8 mouse cellular contexts compared by ENCODE assay signal in genomic region chr10:3973589-3974070, GRCm38 (mm10). TPM values are rescaled to one million over a fixed set of nuclear protein-coding genes. Genes with fewer than 3 reads are reported as not detected.
DNase-seq lines count a peak whose midpoint lies in the region; ATAC-seq and TF ChIP-seq lines count a peak whose summit lies in the region.

No protein-coding gene starts in this region.

- H3K36me3 ChIP-seq in CH12.LX (replicated peaks in 1 of 2; ENCODE audit: control insufficient read depth in 1 of 2, insufficient read depth in 1 of 2, low read length in 1 of 2), result peaks cover 10 to 37% of the 10 kb centered on the region in 2 experiments
- H3K36me3 ChIP-seq in forebrain, embryonic 11.5 days (ENCODE audit: control insufficient read depth, insufficient read depth, low read length), result no peaks in the 10 kb centered on the region
- H3K36me3 ChIP-seq in heart, embryonic 16.5 days (ENCODE audit: control insufficient read depth, insufficient read depth), result no peaks in the 10 kb centered on the region
- H3K36me3 ChIP-seq in liver, embryonic 16.5 days (ENCODE audit: control insufficient read depth, insufficient read depth), result no peaks in the 10 kb centered on the region
- no peaks in the 10 kb centered on the region for H3K36me3 ChIP-seq in neural tube, embryonic 12.5 days
- H3K36me3 ChIP-seq in stomach, postnatal 0 days (ENCODE audit: control insufficient read depth, insufficient read depth, low read length), result no peaks in the 10 kb centered on the region

- H3K4me2 ChIP-seq in CH12.LX (ENCODE audit: insufficient read depth, low read depth, poor library complexity, severe bottlenecking), result peak overlapping the region; percentile 61
- peak overlapping the region; percentile 60 for H3K4me2 ChIP-seq in forebrain, embryonic 11.5 days (ENCODE audit: low read depth, low read length, severe bottlenecking)
- peak overlapping the region; percentile 93 for H3K4me2 ChIP-seq in heart, embryonic 16.5 days (ENCODE audit: low read depth, low read length)
- peak overlapping the region; percentile 96 for H3K4me2 ChIP-seq in liver, embryonic 16.5 days (ENCODE audit: low read depth, low read length)
- H3K4me2 ChIP-seq in neural tube, embryonic 12.5 days (replicated peaks), result peak overlapping the region; percentile 93
- H3K4me2 ChIP-seq in stomach, postnatal 0 days (replicated peaks; ENCODE audit: low read depth), result peak overlapping the region; percentile 96

- TF ChIP-seq CTCF in CH12.LX (conservative IDR thresholded peaks at IDR 0.05 in 1 of 2, IDR thresholded peaks at IDR 0.05 in 1 of 2; ENCODE audit: low read depth in 2 of 2, low read length in 2 of 2), result no peak
- TF ChIP-seq CTCF in stomach, postnatal 0 days (IDR thresholded peaks at IDR 0.05; ENCODE audit: low read depth), result peak; percentile 4; the same call in 1 of the 2 replicates

- H3K79me2 ChIP-seq in CH12.LX (replicated peaks; ENCODE audit: control insufficient read depth, extremely low read depth, insufficient read depth, poor library complexity, severe bottlenecking), result peaks cover 33% of the 10 kb centered on the region

- in situ Hi-C loops in CH12.LX (cut with MboI; ENCODE audit: low pct_ligation_motif_present, low pct_unique_long_range_greater_than_20kb, low sequenced_read_pairs), result no loop called here

- peak overlapping the region; percentile 83 for H3K9ac ChIP-seq in CH12.LX (ENCODE audit: insufficient read depth, low read depth)
- peak overlapping the region; percentile 67 for H3K9ac ChIP-seq in forebrain, embryonic 11.5 days (ENCODE audit: low read length)
- peak overlapping the region; percentile 86 for H3K9ac ChIP-seq in heart, embryonic 16.5 days (ENCODE audit: low read length)
- peak overlapping the region; percentile 87 for H3K9ac ChIP-seq in liver, embryonic 16.5 days (ENCODE audit: low read depth, low read length)
- H3K9ac ChIP-seq in neural tube, embryonic 12.5 days, result peak overlapping the region; percentile 67
- H3K9ac ChIP-seq in stomach, postnatal 0 days (ENCODE audit: low read length), result peak overlapping the region; percentile 79

- dilution Hi-C loops in CH12.LX (cut with MboI; ENCODE audit: extremely low pct_ligation_motif_present, extremely low pct_unique_long_range_greater_than_20kb, low sequenced_read_pairs), result no loop called here

- peak; percentile 91 for ATAC-seq in forebrain, embryonic 11.5 days (replicated peaks; ENCODE audit: low FRiP score)
- peak; percentile 92 for ATAC-seq in heart, embryonic 16.5 days (replicated peaks; ENCODE audit: extremely low read depth, insufficient read depth, low FRiP score)
- ATAC-seq in liver, embryonic 16.5 days (ENCODE audit: low read depth), result peak; percentile 91
- ATAC-seq in neural tube, embryonic 12.5 days (ENCODE audit: low FRiP score, low read depth), result peak; percentile 89
- ATAC-seq in stomach, postnatal 0 days (ENCODE audit: low FRiP score, low TSS enrichment), result peak; percentile 84

- H3K4me1 ChIP-seq in CH12.LX (ENCODE audit: control insufficient read depth in 1 of 2, insufficient read depth in 2 of 2), result peaks cover 7 to 43% of the 10 kb centered on the region in 2 experiments; a peak in 3 of 4 replicates
- H3K4me1 ChIP-seq in forebrain, embryonic 11.5 days (replicated peaks; ENCODE audit: control insufficient read depth, insufficient read depth, low read length), result no peaks in the 10 kb centered on the region
- peaks cover 8% of the 10 kb centered on the region for H3K4me1 ChIP-seq in heart, embryonic 16.5 days (ENCODE audit: control insufficient read depth, insufficient read depth, low read length)
- H3K4me1 ChIP-seq in liver, embryonic 16.5 days (ENCODE audit: control insufficient read depth, low read depth, low read length), result peaks cover 41% of the 10 kb centered on the region
- H3K4me1 ChIP-seq in neural tube, embryonic 12.5 days, result no peaks in the 10 kb centered on the region; the same call in 1 of the 2 replicates
- no peaks in the 10 kb centered on the region for H3K4me1 ChIP-seq in stomach, postnatal 0 days (replicated peaks; ENCODE audit: control insufficient read depth, insufficient read depth)

- peak overlapping the region; percentile 60 to 95 (median 94) for H3K4me3 ChIP-seq in CH12.LX (replicated peaks in 1 of 3; ENCODE audit: low read depth in 2 of 3, low read length in 2 of 3, poor library complexity in 1 of 3)
- H3K4me3 ChIP-seq in forebrain, embryonic 11.5 days (ENCODE audit: low read depth, low read length), result peak overlapping the region; percentile 45
- H3K4me3 ChIP-seq in heart, embryonic 16.5 days (ENCODE audit: low read length), result peak overlapping the region; percentile 83
- H3K4me3 ChIP-seq in liver, embryonic 16.5 days (ENCODE audit: low read depth, low read length), result peak overlapping the region; percentile 84
- peak overlapping the region; percentile 67 for H3K4me3 ChIP-seq in neural tube, embryonic 12.5 days
- peak overlapping the region; percentile 68 for H3K4me3 ChIP-seq in stomach, postnatal 0 days (ENCODE audit: low read depth, low read length)

- peak; percentile 77 for TF ChIP-seq POLR2A in CH12.LX (IDR thresholded peaks at IDR 0.05; ENCODE audit: low read depth, low read length)

- H3K27me3 ChIP-seq in CH12.LX (replicated peaks), result no peaks in the 10 kb centered on the region
- no peaks in the 10 kb centered on the region for H3K27me3 ChIP-seq in forebrain, embryonic 11.5 days (ENCODE audit: control insufficient read depth, insufficient read depth, low read length)
- H3K27me3 ChIP-seq in heart, embryonic 16.5 days (ENCODE audit: control insufficient read depth, insufficient read depth, low read length), result no peaks in the 10 kb centered on the region
- H3K27me3 ChIP-seq in liver, embryonic 16.5 days (ENCODE audit: control insufficient read depth, insufficient read depth, low read depth, low read length), result no peaks in the 10 kb centered on the region
- no peaks in the 10 kb centered on the region for H3K27me3 ChIP-seq in neural tube, embryonic 12.5 days (replicated peaks)
- H3K27me3 ChIP-seq in stomach, postnatal 0 days (ENCODE audit: control insufficient read depth, insufficient read depth, low read length), result no peaks in the 10 kb centered on the region

- WGBS in forebrain, embryonic 11.5 days, result 0% methylated on average over 39 of the region's 39 CpGs
- WGBS in heart, embryonic 16.5 days, result 0% methylated on average over 30 of the region's 39 CpGs
- WGBS in liver, embryonic 16.5 days (ENCODE audit: insufficient replicate concordance), result under 1% methylated on average over 34 of the region's 39 CpGs
- 0% methylated on average over 39 of the region's 39 CpGs for WGBS in neural tube, embryonic 12.5 days
- WGBS in stomach, postnatal 0 days, result under 1% methylated on average over 17 of the region's 39 CpGs

- H3K9me3 ChIP-seq in CH12.LX (replicated peaks; ENCODE audit: low read length), result no peaks in the 10 kb centered on the region
- H3K9me3 ChIP-seq in forebrain, embryonic 11.5 days (ENCODE audit: control insufficient read depth, low read length), result no peaks in the 10 kb centered on the region
- H3K9me3 ChIP-seq in heart, embryonic 16.5 days (replicated peaks; ENCODE audit: control insufficient read depth, low read length), result no peaks in the 10 kb centered on the region
- no peaks in the 10 kb centered on the region for H3K9me3 ChIP-seq in liver, embryonic 16.5 days (replicated peaks; ENCODE audit: control insufficient read depth, low read length)
- H3K9me3 ChIP-seq in neural tube, embryonic 12.5 days, result no peaks in the 10 kb centered on the region
- no peaks in the 10 kb centered on the region for H3K9me3 ChIP-seq in stomach, postnatal 0 days (ENCODE audit: control insufficient read depth, low read length)

- no peak for TF ChIP-seq RAD21 in CH12.LX (IDR thresholded peaks at IDR 0.05; ENCODE audit: low read depth, low read length)

- no peak for TF ChIP-seq EP300 in CH12.LX (IDR thresholded peaks at IDR 0.05; ENCODE audit: low read length)
- TF ChIP-seq EP300 in stomach, postnatal 0 days (optimal IDR thresholded peaks at IDR 0.05), result no peak

- DNase-seq in CH12.LX (ENCODE audit: extremely low read depth), result peak; percentile 94
- peak; percentile 80 for DNase-seq in c-Kit-positive CD71-positive TER-119-negative erythroid progenitor cells, embryonic 14.5 days (ENCODE audit: low read depth)
- peak; percentile 91 for DNase-seq in forebrain, embryonic 11.5 days (ENCODE audit: low spot score)
- DNase-seq in kidney, postnatal 25 days, result peak; percentile 85 to 92
- peak; percentile 87 for DNase-seq in stomach, postnatal 0 days (ENCODE audit: low spot score)

- H3K27ac ChIP-seq in CH12.LX (ENCODE audit: insufficient read depth, low read depth), result peak overlapping the region; percentile 96
- H3K27ac ChIP-seq in forebrain, embryonic 11.5 days (ENCODE audit: low read depth, low read length), result peak overlapping the region; percentile 78
- H3K27ac ChIP-seq in heart, embryonic 16.5 days (ENCODE audit: low read length), result peak overlapping the region; percentile 89
- peak overlapping the region; percentile 95 for H3K27ac ChIP-seq in liver, embryonic 16.5 days (ENCODE audit: low read length)
- H3K27ac ChIP-seq in neural tube, embryonic 12.5 days, result peak overlapping the region; percentile 62
- H3K27ac ChIP-seq in stomach, postnatal 0 days (replicated peaks), result peak overlapping the region; percentile 95

TF ChIP-seq in CH12.LX, 34 proteins besides CTCF, POLR2A, EP300 and RAD21 (continues in another document):
- TF ChIP-seq NELFE (IDR thresholded peaks at IDR 0.05; ENCODE audit: low read depth, low read length) (peak; percentile 49; the same call in 1 of the 2 replicates), BHLHE40 (IDR thresholded peaks at IDR 0.05; ENCODE audit: low read depth, low read length) (peak; percentile 99), JUN (IDR thresholded peaks at IDR 0.05; ENCODE audit: insufficient read depth, low read depth, low read length) (no peak), RCOR1 (conservative IDR thresholded peaks at IDR 0.05; ENCODE audit: low read depth, low read length) (peak; percentile 82; the same call in 1 of the 2 replicates), ETS1 (conservative IDR thresholded peaks at IDR 0.05; ENCODE audit: low read depth, low read length) (peak; percentile 59), KAT2A (IDR thresholded peaks at IDR 0.05; ENCODE audit: insufficient replicate concordance, low read length) (0 out of 2 replicates have a peak, but pooled peaks have one; percentile 69), MEF2A (IDR thresholded peaks at IDR 0.05; ENCODE audit: borderline replicate concordance, low read depth, low read length) (no peak), MAZ (IDR thresholded peaks at IDR 0.05; ENCODE audit: low read depth, low read length) (peak; percentile 80)

RNA-seq across cellular contexts. Expression of gene Mthfd1l, which starts 0.7 kb away (rescaled TPM):
- total RNA-seq in CH12.LX (2012; rRNA removed) (66.1 and 84.0 TPM in 2 replicates), CH12.LX (2014; rRNA removed) (85.6 and 90.3 TPM in 2 replicates)
- polyA plus RNA-seq in CH12.LX (2012; ENCODE audit: insufficient read length, low read depth), result 94.8 and 97.7 TPM in 2 replicates
- polyA plus RNA-seq in forebrain, embryonic 11.5 days (2014; fragmentation: Nextera tagmentation; extraction: Ambion mirVana), result 16.2 and 16.6 TPM in 2 replicates
- polyA plus RNA-seq in heart, embryonic 16.5 days (2015; fragmentation: Nextera tagmentation; extraction: Ambion mirVana), result 10.1 and 10.2 TPM in 2 replicates
- 18.5 and 19.5 TPM in 2 replicates for polyA plus RNA-seq in liver, embryonic 16.5 days (2015; fragmentation: Nextera tagmentation; extraction: Ambion mirVana)
- polyA plus RNA-seq in neural tube, embryonic 12.5 days (2016; fragmentation: Nextera tagmentation; extraction: Ambion mirVana), result 8.0 and 9.2 TPM in 2 replicates
- 5.4 and 5.5 TPM in 2 replicates for polyA plus RNA-seq in stomach, postnatal 0 days (2015; fragmentation: Nextera tagmentation; extraction: Ambion mirVana)

Comparison
In these comparisons a context has a peak if more than half of its experiments do, and no peak if none do; other contexts are left out.
1. Peak in every context shown above with its lines: DNase-seq, ATAC-seq, H3K4me3 ChIP-seq and H3K27ac ChIP-seq.